Mouse (Mus musculus) testis, adult 2 months (tissue): ENCODE data around the gene Igfals.

Experiments
- CTCF ChIP-seq: fragments of 200-500 bp; IDR thresholded peaks from 2 replicates; pipeline ENCODE4 v1.5.1; 2012; ENCODE audit warnings: low read depth, mild to moderate bottlenecking, inconsistent platforms, low read length, moderate library complexity; ENCODE audit not compliant: control insufficient read depth, insufficient read depth, insufficient replicate concordance
- POLR2A ChIP-seq: fragments of 200-500 bp; IDR thresholded peaks from 2 replicates; pipeline ENCODE4 v1.6.1; 2012; ENCODE audit warnings: low read depth, mild to moderate bottlenecking, inconsistent platforms, low read length, moderate library complexity; ENCODE audit not compliant: control insufficient read depth

DNA sequence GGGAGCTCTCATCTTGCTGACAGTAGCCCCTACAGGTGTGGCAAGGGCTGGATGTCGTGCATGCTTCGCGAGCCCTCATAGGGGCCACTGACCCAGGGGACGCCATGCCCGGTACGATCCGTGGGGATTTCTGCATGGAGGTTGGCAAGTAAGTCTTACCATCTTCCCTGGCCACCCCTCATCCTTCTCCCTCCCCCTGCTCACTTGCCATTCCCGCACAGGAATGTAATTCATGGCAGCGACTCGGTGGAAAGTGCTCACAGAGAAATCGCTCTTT, 31.1 kb downstream of the Igfals start:
- TF ChIP-seq POLR2A (no peak), CTCF (no peak)
